Mouse (Mus musculus) limb, embryonic 15.5 days (tissue): ENCODE data around the gene Tor1aip1. TPM values are rescaled to one million over a fixed set of nuclear protein-coding genes. Genes with fewer than 3 reads are reported as not detected.

Source experiments
- ATAC-seq: fragments of 200-750 bp; cut with Nextera tagmentation; 2 replicates; pipeline ENCODE4 v1.8.0; 2017; ENCODE audit warnings: low read depth, moderate TSS enrichment; ENCODE audit not compliant: insufficient number of reproducible peaks, low FRiP score, low TSS enrichment
- H3K27ac ChIP-seq: fragments of 300-500 bp; sonication (generic); 2 replicates; pipeline ENCODE4 v1.5.1; 2015; ENCODE audit warnings: moderate library complexity, mild to moderate bottlenecking, inconsistent platforms
- H3K27me3 ChIP-seq: fragments of 300-500 bp; sonication (generic); 2 replicates; pipeline ENCODE4 v1.6.1; 2015; ENCODE audit warnings: inconsistent platforms
- H3K36me3 ChIP-seq: fragments of 300-500 bp; sonication (generic); 2 replicates; pipeline ENCODE4 v1.6.1; 2015; ENCODE audit warnings: inconsistent platforms
- H3K4me1 ChIP-seq: fragments of 300-500 bp; sonication (generic); 2 replicates; pipeline ENCODE4 v1.6.1; 2015; ENCODE audit warnings: inconsistent platforms
- H3K4me2 ChIP-seq: fragments of 300-500 bp; sonication (generic); 2 replicates; pipeline ENCODE4 v1.6.1; 2015; ENCODE audit warnings: mild to moderate bottlenecking, inconsistent platforms
- H3K4me3 ChIP-seq: fragments of 300-500 bp; sonication (generic); 2 replicates; pipeline ENCODE4 v1.5.1; 2015; ENCODE audit warnings: mild to moderate bottlenecking, inconsistent platforms
- H3K9ac ChIP-seq: fragments of 300-500 bp; sonication (generic); 2 replicates; pipeline ENCODE4 v1.6.1; 2015; ENCODE audit warnings: inconsistent platforms
- H3K9me3 ChIP-seq: fragments of 300-500 bp; sonication (generic); 2 replicates; pipeline ENCODE4 v1.6.1; 2016; ENCODE audit warnings: inconsistent platforms
- WGBS: fragments of 180-500 bp; shearing (Covaris S2); methylation state at CpG from one replicate; pipeline ENCODE4 v1.1.7; 2015; 5-methylcytosine and 5-hydroxymethylcytosine counted together
- polyA plus RNA-seq: library from polyadenylated mRNA; unstranded; fragments of >200 nt; fragmentation: Nextera tagmentation; extraction: Ambion mirVana; gene quantifications from 2 replicates; pipeline ENCODE4 v1.2.1, GENCODE M21; 2015

Tor1aip1 gene
- polyA plus RNA-seq: 47.7 and 52.3 TPM in 2 replicates

- Histone ChIP-seq H3K4me1 (peaks cover 10% of the 10 kb centered on the region), H3K4me2 (peak within 1 kb of the TSS; percentile 51), H3K9me3 (no peaks in the 10 kb centered on the region), H3K4me3 (peak within 1 kb of the TSS; percentile 85), H3K27me3 (no peaks in the 10 kb centered on the region), H3K9ac (peak within 1 kb of the TSS; percentile 84), H3K36me3 (peaks cover 26% of the 10 kb centered on the region), H3K27ac (peak within 1 kb of the TSS; percentile 100)
- WGBS: under 1% methylated on average over 59 of the region's 59 CpGs
- ATAC-seq: peak; percentile 95
Measured at GRCm38 (mm10) chr1:156035930-156036737, at the start of gene Tor1aip1. Gene Tor1aip1, minus strand, starts transcription at chr1:156036480.

DNA sequence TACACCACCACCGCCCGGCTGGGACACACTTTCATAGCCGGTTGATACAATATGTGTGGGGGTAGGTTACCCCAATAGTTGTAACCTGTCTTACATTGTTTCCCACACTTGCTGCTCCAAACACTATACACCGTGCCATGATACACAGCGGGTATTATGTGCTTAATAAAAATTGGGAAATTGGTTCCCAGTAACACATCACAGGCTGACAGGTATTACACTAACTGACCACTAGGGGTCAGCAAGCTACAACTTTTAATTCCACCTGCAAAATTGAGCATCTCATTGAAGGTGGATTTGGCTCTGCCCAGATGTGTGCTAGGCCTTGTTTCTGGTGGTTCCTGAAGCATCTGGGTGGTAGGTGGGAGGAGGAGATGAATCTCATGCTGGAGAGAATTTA, 49.5 kb upstream of the Tor1aip1 start:
- H3K36me3 ChIP-seq: no peaks in the 10 kb centered on the region
- no peak overlapping the region for H3K27ac ChIP-seq
- H3K4me1 ChIP-seq: no peaks in the 10 kb centered on the region
- H3K9ac ChIP-seq: no peak overlapping the region
- no peaks in the 10 kb centered on the region for H3K9me3 ChIP-seq
- 53% methylated on average over 5 of the region's 5 CpGs for WGBS
- ATAC-seq: no peak
- no peak overlapping the region for H3K4me3 ChIP-seq
- no peaks in the 10 kb centered on the region for H3K27me3 ChIP-seq
- no peak overlapping the region for H3K4me2 ChIP-seq

DNA sequence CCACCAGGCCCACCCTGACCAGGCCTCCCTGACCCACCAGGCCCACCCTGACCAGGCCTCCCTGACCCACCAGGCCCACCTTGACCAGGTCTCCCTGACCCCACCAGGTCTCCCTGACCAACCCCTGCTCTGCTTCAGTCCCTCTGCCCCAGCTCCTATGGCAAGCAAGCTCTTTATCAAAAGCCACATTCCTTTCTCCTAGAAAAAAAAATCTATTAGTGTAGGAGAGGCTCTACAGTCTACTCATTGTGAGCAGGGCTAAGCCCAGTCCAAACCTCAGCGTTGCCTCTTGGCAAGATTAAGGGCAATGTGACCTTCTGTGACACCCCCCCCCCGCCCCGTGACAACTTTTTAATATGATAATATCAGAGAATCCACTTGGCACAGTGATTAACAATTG, 48.3 kb upstream of the Tor1aip1 start:
- no peak overlapping the region for H3K4me2 ChIP-seq
- H3K9ac ChIP-seq: no peak overlapping the region
- no peaks in the 10 kb centered on the region for H3K27me3 ChIP-seq
- H3K27ac ChIP-seq: no peak overlapping the region
- no peak overlapping the region for H3K4me3 ChIP-seq
- H3K4me1 ChIP-seq: no peaks in the 10 kb centered on the region
- no peaks in the 10 kb centered on the region for H3K36me3 ChIP-seq
- 67% methylated on average over 3 of the region's 3 CpGs for WGBS
- H3K9me3 ChIP-seq: no peaks in the 10 kb centered on the region
- no peak for ATAC-seq

DNA sequence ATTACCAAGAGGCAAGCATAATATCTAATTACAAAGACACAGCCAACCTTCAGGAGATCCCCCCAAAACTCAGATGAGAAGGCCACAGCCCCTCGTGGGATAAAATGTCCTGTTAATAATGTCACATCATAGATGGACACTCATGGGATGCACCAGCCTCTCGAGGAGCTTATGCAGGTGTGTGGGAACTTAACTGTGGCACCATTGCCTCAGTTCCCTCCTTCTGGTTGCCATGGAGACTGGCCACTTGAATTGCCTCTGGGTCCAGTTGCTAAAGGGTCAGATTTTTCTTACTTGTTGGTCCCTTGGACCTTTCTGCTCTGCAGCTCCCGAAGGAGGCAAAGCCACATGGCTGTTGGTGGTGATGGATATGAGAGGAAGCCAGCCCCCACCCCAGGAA, 41.4 kb upstream of the Tor1aip1 start:
- H3K9me3 ChIP-seq: no peaks in the 10 kb centered on the region
- no peak overlapping the region for H3K4me2 ChIP-seq
- WGBS: 61% methylated on average over 3 of the region's 3 CpGs
- ATAC-seq: no peak
- no peaks in the 10 kb centered on the region for H3K27me3 ChIP-seq
- H3K36me3 ChIP-seq: no peaks in the 10 kb centered on the region
- H3K9ac ChIP-seq: no peak overlapping the region
- H3K4me1 ChIP-seq: 0 out of 2 replicates have a peak, but pooled peaks cover 2% of the 10 kb centered on the region
- no peak overlapping the region for H3K4me3 ChIP-seq
- H3K27ac ChIP-seq: no peak overlapping the region

DNA sequence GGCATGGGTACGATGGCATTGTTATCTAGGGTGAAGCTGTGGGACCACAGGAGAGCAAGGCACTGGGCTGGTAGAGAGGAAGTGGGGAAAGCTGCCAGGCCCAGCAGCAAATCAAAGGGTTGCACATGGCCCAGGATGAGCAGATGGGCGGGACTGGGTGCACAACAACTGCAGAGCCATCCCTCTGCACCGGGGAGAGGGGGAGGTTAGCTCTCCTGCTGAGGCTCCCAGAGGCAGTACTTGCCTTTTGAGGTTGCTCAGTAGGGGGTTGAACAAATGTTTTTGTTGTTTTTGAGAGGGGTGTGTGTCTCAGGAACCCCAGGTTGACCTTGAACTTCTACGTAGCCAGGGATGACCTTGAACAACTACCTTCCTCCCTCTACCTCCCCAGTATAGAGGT, 40.2 kb upstream of the Tor1aip1 start:
- H3K27ac ChIP-seq: no peak overlapping the region

DNA sequence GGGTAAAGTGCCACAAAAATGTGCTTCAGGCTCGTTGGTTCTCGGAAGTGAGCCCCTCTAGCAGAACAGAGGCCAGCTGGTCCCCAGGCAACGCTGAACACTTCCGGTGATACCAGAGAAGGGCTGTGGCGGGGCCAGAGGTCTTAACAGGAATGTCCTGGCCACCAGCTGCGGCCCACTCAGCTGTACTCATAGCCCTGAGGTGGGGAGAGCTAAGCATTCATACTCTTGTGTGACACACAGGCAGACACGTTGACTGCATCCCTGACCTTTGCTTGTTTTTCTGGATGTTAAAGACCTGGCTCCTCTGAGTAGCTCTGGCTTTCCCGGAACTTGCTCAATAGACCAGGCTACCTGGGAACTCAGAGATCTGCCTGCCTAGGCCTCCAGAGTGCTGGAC, 38.3 kb upstream of the Tor1aip1 start:
- Histone ChIP-seq H3K9me3 (no peaks in the 10 kb centered on the region), H3K27me3 (no peaks in the 10 kb centered on the region), H3K4me1 (0 out of 2 replicates have a peak, but pooled peaks cover 2% of the 10 kb centered on the region), H3K36me3 (no peaks in the 10 kb centered on the region), H3K4me3 (no peak overlapping the region), H3K9ac (no peak overlapping the region), H3K27ac (no peak overlapping the region), H3K4me2 (no peak overlapping the region)
- ATAC-seq: no peak
- WGBS: 43% methylated on average over 8 of the region's 8 CpGs

More for the DNA sequence above, 40.2 kb upstream of the Tor1aip1 start:
- no peaks in the 10 kb centered on the region for H3K27me3 ChIP-seq
- WGBS: 58% methylated on average over 4 of the region's 4 CpGs
- no peaks in the 10 kb centered on the region for H3K9me3 ChIP-seq
- ATAC-seq: no peak
- no peak overlapping the region for H3K4me3 ChIP-seq
- 0 out of 2 replicates have a peak, but pooled peaks cover 2% of the 10 kb centered on the region for H3K4me1 ChIP-seq
- H3K9ac ChIP-seq: no peak overlapping the region
- H3K4me2 ChIP-seq: no peak overlapping the region
- H3K36me3 ChIP-seq: no peaks in the 10 kb centered on the region

DNA sequence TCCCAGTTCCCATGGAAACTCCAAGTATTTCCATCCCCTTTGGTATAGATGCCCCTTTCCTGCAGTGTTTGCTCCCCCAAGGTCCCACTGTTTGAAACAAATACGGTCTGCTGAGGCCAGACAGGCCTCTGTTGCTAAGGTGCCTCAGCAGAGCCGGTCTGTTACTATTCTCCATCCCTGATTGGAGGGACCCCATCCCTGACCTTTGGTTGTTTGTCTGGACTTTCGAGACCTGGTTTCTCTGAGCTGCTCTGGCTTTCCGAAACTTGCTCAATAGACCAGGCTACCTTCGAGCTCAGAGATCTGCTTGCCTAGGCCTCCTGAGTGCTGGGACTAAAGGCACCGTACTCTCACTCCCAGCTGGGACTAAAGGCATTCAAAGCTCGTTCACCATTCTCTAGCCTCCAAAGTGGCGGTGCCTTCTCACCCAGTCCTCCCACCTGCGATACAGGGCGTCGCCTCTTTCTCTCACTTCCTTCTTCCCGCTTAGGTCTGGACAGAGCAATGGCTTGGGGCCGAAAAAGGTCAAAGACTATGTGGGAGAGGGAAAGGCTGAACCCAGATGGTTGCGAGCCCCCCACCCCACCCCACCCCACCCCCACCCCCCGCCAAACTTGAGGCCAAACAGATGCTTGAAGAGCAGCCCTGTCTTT, 37.0 kb upstream of the Tor1aip1 start:
- Histone ChIP-seq H3K4me3 (no peak overlapping the region), H3K27ac (no peak overlapping the region), H3K9ac (no peak overlapping the region), H3K9me3 (no peaks in the 10 kb centered on the region), H3K4me1 (0 out of 2 replicates have a peak, but pooled peaks cover 2% of the 10 kb centered on the region), H3K27me3 (no peaks in the 10 kb centered on the region), H3K4me2 (no peak overlapping the region), H3K36me3 (no peaks in the 10 kb centered on the region)
- WGBS: 67% methylated on average over 15 of the region's 15 CpGs
- ATAC-seq: no peak

DNA sequence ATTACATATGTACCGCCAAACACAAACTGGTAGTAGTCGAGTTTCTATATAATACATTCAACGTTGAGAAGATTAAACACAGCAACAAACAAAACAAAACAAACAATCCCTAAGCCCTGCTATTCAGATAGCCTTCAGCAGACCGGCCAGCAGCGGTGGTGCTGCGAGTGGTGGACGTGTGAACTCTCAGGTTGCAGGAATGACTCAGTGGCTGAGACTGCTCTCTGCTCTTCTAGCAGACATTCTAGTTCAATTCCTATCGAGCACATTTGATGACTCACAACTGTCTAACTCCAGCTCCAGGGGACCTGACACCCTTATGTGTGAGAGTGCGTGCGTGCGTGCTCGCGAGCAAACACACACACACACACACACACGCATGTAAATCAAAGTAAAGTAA, 33.8 kb upstream of the Tor1aip1 start:
- no peak for ATAC-seq
- H3K4me2 ChIP-seq: no peak overlapping the region
- H3K27me3 ChIP-seq: no peaks in the 10 kb centered on the region
- H3K9ac ChIP-seq: no peak overlapping the region
- no peaks in the 10 kb centered on the region for H3K9me3 ChIP-seq
- peaks cover 19% of the 10 kb centered on the region for H3K36me3 ChIP-seq
- 79% methylated on average over 14 of the region's 14 CpGs for WGBS
- H3K4me1 ChIP-seq: 0 out of 2 replicates have a peak, but pooled peaks cover 2% of the 10 kb centered on the region
- H3K27ac ChIP-seq: no peak overlapping the region
- H3K4me3 ChIP-seq: no peak overlapping the region

GRCm38 (mm10) chr1:156066133-156066532, 29.9 kb upstream of the Tor1aip1 start:
- Histone ChIP-seq H3K9me3 (no peaks in the 10 kb centered on the region), H3K4me1 (no peaks in the 10 kb centered on the region), H3K4me2 (no peak overlapping the region), H3K4me3 (no peak overlapping the region), H3K9ac (no peak overlapping the region), H3K27ac (no peak overlapping the region), H3K36me3 (peaks cover 50% of the 10 kb centered on the region), H3K27me3 (no peaks in the 10 kb centered on the region)
- 68% methylated on average over 3 of the region's 3 CpGs for WGBS
- no peak for ATAC-seq

- no peaks in the 10 kb centered on the region for H3K9me3 ChIP-seq
- WGBS: 89% methylated on average over 4 of the region's 4 CpGs
- H3K27me3 ChIP-seq: no peaks in the 10 kb centered on the region
- no peak overlapping the region for H3K27ac ChIP-seq
- no peak overlapping the region for H3K4me3 ChIP-seq
- no peak overlapping the region for H3K9ac ChIP-seq
- no peak for ATAC-seq
- no peaks in the 10 kb centered on the region for H3K4me1 ChIP-seq
- no peak overlapping the region for H3K4me2 ChIP-seq
- H3K36me3 ChIP-seq: peaks cover 60% of the 10 kb centered on the region
Measured at GRCm38 (mm10) chr1:156062193-156062592, 25.9 kb upstream of the Tor1aip1 start.

GRCm38 (mm10) chr1:156058207-156058606, 21.9 kb upstream of the Tor1aip1 start:
- no peaks in the 10 kb centered on the region for H3K27me3 ChIP-seq
- 78% methylated on average over 2 of the region's 2 CpGs for WGBS

DNA sequence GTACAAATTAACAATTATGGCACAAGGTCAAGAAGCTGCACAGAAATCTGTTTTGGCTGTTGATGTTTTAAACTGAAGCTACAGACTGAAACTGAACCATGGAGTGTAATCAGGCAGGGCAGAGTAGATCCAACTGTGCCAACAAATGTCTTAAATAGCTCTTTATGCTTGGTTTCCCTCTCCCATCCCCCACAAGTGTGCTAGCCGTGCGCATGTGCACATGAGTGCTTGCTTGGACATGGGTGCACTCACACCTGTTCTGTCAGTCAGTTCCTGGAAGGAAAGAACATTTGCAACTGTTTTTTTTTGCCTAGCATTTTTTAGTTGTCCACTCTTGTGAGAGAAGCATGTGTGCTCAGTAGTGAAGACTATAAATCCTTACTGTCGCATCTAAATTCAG, 10.4 kb upstream of the Tor1aip1 start:
- H3K4me3 ChIP-seq: no peak overlapping the region
- no peak overlapping the region for H3K27ac ChIP-seq
- H3K4me1 ChIP-seq: peaks cover 11% of the 10 kb centered on the region
- no peak overlapping the region for H3K9ac ChIP-seq
- no peaks in the 10 kb centered on the region for H3K9me3 ChIP-seq
- no peaks in the 10 kb centered on the region for H3K27me3 ChIP-seq
- ATAC-seq: no peak
- peaks cover 56% of the 10 kb centered on the region for H3K36me3 ChIP-seq
- H3K4me2 ChIP-seq: no peak overlapping the region
- 84% methylated on average over 3 of the region's 3 CpGs for WGBS

More at GRCm38 (mm10) chr1:156058207-156058606, 21.9 kb upstream of the Tor1aip1 start:
- H3K4me1 ChIP-seq: no peaks in the 10 kb centered on the region
- no peaks in the 10 kb centered on the region for H3K9me3 ChIP-seq
- no peak overlapping the region for H3K27ac ChIP-seq
- peaks cover 48% of the 10 kb centered on the region for H3K36me3 ChIP-seq
- H3K4me3 ChIP-seq: no peak overlapping the region
- no peak overlapping the region for H3K9ac ChIP-seq
- no peak for ATAC-seq
- H3K4me2 ChIP-seq: no peak overlapping the region
